Comparison of ENCODE assay signal across 32 mouse cellular contexts in genomic region chrX:71670254-71670653, GRCm38 (mm10). TPM values are rescaled to one million over a fixed set of nuclear protein-coding genes. Genes with fewer than 3 reads are reported as not detected.
"Had no signal": no experiment of that assay in that cellular context is flagged by ENCODE, and none has a peak within 500 bp of the region (broad histone marks: within the 10 kb centered on the region; RNA-seq: fewer than 3 reads in every experiment).

No protein-coding gene starts in this region.

- H3K4me3 ChIP-seq: heart, embryonic 10.5 days; heart, embryonic 12.5 days; heart, embryonic 13.5 days; heart, embryonic 15.5 days; hindbrain, embryonic 10.5 days; hindbrain, embryonic 12.5 days; hindbrain, embryonic 13.5 days; hindbrain, embryonic 15.5 days; intestine, embryonic 15.5 days; kidney, embryonic 15.5 days; layer of hippocampus, adult 2 months had no signal

- H3K27ac ChIP-seq: heart, embryonic 10.5 days; heart, embryonic 13.5 days; heart, embryonic 15.5 days; hindbrain, embryonic 10.5 days; hindbrain, embryonic 12.5 days; hindbrain, embryonic 13.5 days; hindbrain, embryonic 14.5 days; hindbrain, embryonic 15.5 days; hindbrain, postnatal 0 days; intestine, embryonic 15.5 days; kidney, embryonic 15.5 days; kidney, postnatal 0 days; layer of hippocampus, adult 2 months had no signal

- DNase-seq: heart, postnatal 10 days; heart, postnatal 14 days; heart, postnatal 36 days; heart, postnatal 4 days; kidney, adult 11 months; kidney, adult 2 months; kidney, adult 8-10 months; kidney, adult 9 months; kidney, postnatal 10 days; kidney, postnatal 14 days; kidney, postnatal 25 days; kidney, postnatal 36 days; kidney, postnatal 4 days; layer of hippocampus, adult 9-11 months; layer of hippocampus, postnatal 36 days had no signal

RNA-seq across cellular contexts. Expression of gene Gpr50, which starts 6.8 kb away (rescaled TPM):
- total RNA-seq: heart, postnatal 10 days; heart, postnatal 14 days; heart, postnatal 25 days; heart, postnatal 36 days; hematopoietic stem cell, adult 5-6 weeks; layer of hippocampus, postnatal 25 days; layer of hippocampus, postnatal 36 days had no signal
